Mouse (Mus musculus): ENCODE measurements around the gene Krba1. TPM values are rescaled to one million over a fixed set of nuclear protein-coding genes. Genes with fewer than 3 reads are reported as not detected.

The Krba1 gene
- polyA plus RNA-seq, 1 experiment, result not detected

DNA sequence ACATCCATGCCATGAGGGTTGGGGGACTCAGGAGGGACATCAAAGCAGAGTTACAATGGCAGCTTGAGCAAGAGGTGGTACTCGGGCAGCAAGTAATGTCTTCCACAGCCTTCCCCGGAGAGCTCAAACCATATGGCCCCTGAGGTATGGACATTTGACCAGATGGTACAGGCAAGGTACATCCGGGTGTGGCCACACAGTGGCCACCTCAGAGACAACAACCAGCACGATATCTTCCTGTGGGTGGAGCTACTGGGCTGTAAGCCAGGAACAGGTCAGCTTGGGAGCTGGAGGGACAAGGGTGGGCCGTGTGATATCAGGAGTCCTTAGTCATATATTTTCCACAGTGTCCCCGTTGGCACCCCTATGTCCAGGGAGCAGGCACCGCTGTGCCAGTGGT is 72.1 kb downstream of the Krba1 start:
- TF ChIP-seq GATA1 (IDR thresholded peaks at IDR 0.05; ENCODE audit: low read length), result no peak

Other genes starting within 250 kb of the Krba1 start
- not detected in 2 replicates for gene Zfp467, start 50.2 kb downstream of the Krba1 start, polyA plus RNA-seq (2012)
- gene Sspo, start 52.6 kb downstream of the Krba1 start, polyA plus RNA-seq (2012), result not detected in 2 replicates
- not detected in 2 replicates for gene Atp6v0e2, start 142.0 kb downstream of the Krba1 start, polyA plus RNA-seq (2012)
- not detected in 2 replicates for gene Lrrc61, start 159.2 kb downstream of the Krba1 start, polyA plus RNA-seq (2012)
- not detected in 2 replicates for gene Rarres2, start 177.2 kb downstream of the Krba1 start, polyA plus RNA-seq (2012)
- gene Gm45021, start 194.0 kb downstream of the Krba1 start, polyA plus RNA-seq (2012), result not detected in 2 replicates
- gene Repin1, start 198.3 kb downstream of the Krba1 start, polyA plus RNA-seq (2012), result not detected in 2 replicates
- gene Gm44965, start 198.4 kb downstream of the Krba1 start, polyA plus RNA-seq (2012), result not detected in 2 replicates
- not detected in 2 replicates for gene Zfp775, start 206.5 kb downstream of the Krba1 start, polyA plus RNA-seq (2012)
- 0.02 TPM in 1 of 2 replicates, not detected in the other for gene AI854703, start 231.2 kb downstream of the Krba1 start, polyA plus RNA-seq (2012)